In the genomic region with DNA sequence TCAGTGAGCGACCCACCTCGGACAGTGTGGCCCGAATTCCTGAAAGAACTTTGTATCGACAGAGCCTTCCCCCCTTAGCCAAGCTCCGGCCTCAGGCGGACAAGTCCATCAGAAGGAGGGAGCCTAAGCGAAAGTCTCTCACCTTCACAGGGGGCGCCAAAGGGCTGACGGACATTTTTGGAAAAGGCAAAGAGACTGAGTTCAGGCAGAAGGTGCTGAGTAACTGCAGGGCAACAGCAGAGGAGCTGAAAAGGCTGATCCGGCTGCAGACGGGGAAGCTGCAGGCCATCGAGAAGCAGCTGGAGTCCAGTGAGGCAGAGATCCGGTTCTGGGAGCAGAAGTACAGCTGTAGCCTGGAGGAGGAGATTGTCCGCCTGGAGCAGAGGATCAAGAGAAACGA, we compare ENCODE assay signal across 12 mouse cellular contexts. TPM values are rescaled to one million over a fixed set of nuclear protein-coding genes. Genes with fewer than 3 reads are reported as not detected.
A peak's percentile ranks its signal among the peaks of the same experiment; 100 is the strongest.
DNase-seq lines count a peak whose midpoint lies in the region; ATAC-seq and TF ChIP-seq lines count a peak whose summit lies in the region.
"Had no signal": no experiment of that assay in that cellular context is flagged by ENCODE, and none has a peak within 500 bp of the region (broad histone marks: within the 10 kb centered on the region; RNA-seq: fewer than 3 reads in every experiment).

No protein-coding gene starts in this region.

- no peak for DNase-seq in hindbrain, embryonic 10.5 days (ENCODE audit: low spot score)
- DNase-seq in embryo, embryonic 10 days (ENCODE audit: low spot score), result peak; percentile 68
- no peak for DNase-seq in liver, postnatal 0 days
- DNase-seq in thymus, postnatal 25 days, result no peak
- no peak for DNase-seq in adrenal gland, adult 8-10 months
- DNase-seq: cerebellum, adult 9-11 months; right cerebral cortex, postnatal 4 days had no signal

- H3K4me2 ChIP-seq in hindbrain, embryonic 16.5 days (ENCODE audit: low read length), result no peak overlapping the region
- no peak overlapping the region for H3K4me2 ChIP-seq in midbrain, embryonic 12.5 days (replicated peaks)
- H3K4me2 ChIP-seq in midbrain, embryonic 13.5 days (replicated peaks), result no peak overlapping the region
- H3K4me2 ChIP-seq in liver, postnatal 0 days (ENCODE audit: low read depth, low read length), result no peak overlapping the region

- 0 out of 2 replicates have a peak overlapping the region, but pooled peaks have one; percentile 56 for H3K27ac ChIP-seq in hindbrain, embryonic 10.5 days
- H3K27ac ChIP-seq in hindbrain, embryonic 16.5 days (ENCODE audit: low read depth, low read length), result no peak overlapping the region
- H3K27ac ChIP-seq in midbrain, embryonic 12.5 days (replicated peaks), result no peak overlapping the region
- H3K27ac ChIP-seq in midbrain, embryonic 13.5 days, result no peak overlapping the region
- no peak overlapping the region for H3K27ac ChIP-seq in liver, postnatal 0 days (ENCODE audit: low read depth)

- TF ChIP-seq CTCF in liver, postnatal 0 days (IDR thresholded peaks at IDR 0.05; ENCODE audit: low read depth), result peak; percentile 24

- H3K4me1 ChIP-seq in hindbrain, embryonic 10.5 days (replicated peaks), result peaks cover 8% of the 10 kb centered on the region; the same call in 1 of the 2 replicates
- H3K4me1 ChIP-seq in hindbrain, embryonic 16.5 days (ENCODE audit: control insufficient read depth, insufficient read depth, low read depth, low read length), result peaks cover 3% of the 10 kb centered on the region; the same call in 1 of the 2 replicates
- H3K4me1 ChIP-seq in midbrain, embryonic 12.5 days, result peaks cover 4% of the 10 kb centered on the region; the same call in 1 of the 2 replicates
- no peaks in the 10 kb centered on the region; the same call in 1 of the 2 replicates for H3K4me1 ChIP-seq in midbrain, embryonic 13.5 days (replicated peaks)
- H3K4me1 ChIP-seq in liver, postnatal 0 days (ENCODE audit: insufficient read depth), result 0 out of 2 replicates have a peak, but pooled peaks cover 3% of the 10 kb centered on the region

- no peak overlapping the region; the same call in 1 of the 2 replicates for H3K4me3 ChIP-seq in hindbrain, embryonic 10.5 days
- H3K4me3 ChIP-seq in hindbrain, embryonic 16.5 days (ENCODE audit: low read length), result no peak overlapping the region
- no peak overlapping the region for H3K4me3 ChIP-seq in midbrain, embryonic 12.5 days
- no peak overlapping the region for H3K4me3 ChIP-seq in midbrain, embryonic 13.5 days (replicated peaks)
- no peak overlapping the region for H3K4me3 ChIP-seq in liver, postnatal 0 days (ENCODE audit: low read depth, low read length)
- H3K4me3 ChIP-seq: myocyte had no signal

- H3K9ac ChIP-seq in hindbrain, embryonic 16.5 days (ENCODE audit: low read depth, low read length), result no peak overlapping the region
- 0 out of 2 replicates have a peak overlapping the region, but pooled peaks have one; percentile 15 for H3K9ac ChIP-seq in midbrain, embryonic 12.5 days (replicated peaks)
- H3K9ac ChIP-seq in midbrain, embryonic 13.5 days (replicated peaks), result no peak overlapping the region; the same call in 1 of the 2 replicates
- no peak overlapping the region for H3K9ac ChIP-seq in liver, postnatal 0 days (replicated peaks)

- H3K9me3 ChIP-seq in hindbrain, embryonic 10.5 days, result no peaks in the 10 kb centered on the region
- no peaks in the 10 kb centered on the region for H3K9me3 ChIP-seq in hindbrain, embryonic 16.5 days (ENCODE audit: control insufficient read depth, low read length)
- no peaks in the 10 kb centered on the region for H3K9me3 ChIP-seq in midbrain, embryonic 12.5 days
- H3K9me3 ChIP-seq in midbrain, embryonic 13.5 days, result no peaks in the 10 kb centered on the region
- H3K9me3 ChIP-seq in liver, postnatal 0 days (ENCODE audit: low read length), result no peaks in the 10 kb centered on the region

- H3K36me3 ChIP-seq in hindbrain, embryonic 10.5 days, result peaks cover 23% of the 10 kb centered on the region
- no peaks in the 10 kb centered on the region for H3K36me3 ChIP-seq in hindbrain, embryonic 16.5 days (ENCODE audit: control insufficient read depth, insufficient read depth, low read length)
- H3K36me3 ChIP-seq in midbrain, embryonic 12.5 days, result no peaks in the 10 kb centered on the region
- 0 out of 2 replicates have a peak, but pooled peaks cover 4% of the 10 kb centered on the region for H3K36me3 ChIP-seq in midbrain, embryonic 13.5 days
- peaks cover 19% of the 10 kb centered on the region for H3K36me3 ChIP-seq in liver, postnatal 0 days (replicated peaks; ENCODE audit: insufficient read depth, low read length)

- ATAC-seq in hindbrain, embryonic 16.5 days, result no peak
- ATAC-seq in midbrain, embryonic 12.5 days (ENCODE audit: low FRiP score, low read depth), result no peak
- ATAC-seq in midbrain, embryonic 13.5 days, result no peak
- no peak for ATAC-seq in liver, postnatal 0 days
- ATAC-seq: inflammation-experienced regulatory T-cells, adult 6 months had no signal

- WGBS in hindbrain, embryonic 10.5 days, result 34% methylated on average over 15 of the region's 15 CpGs
- 37% methylated on average over 15 of the region's 15 CpGs for WGBS in hindbrain, embryonic 16.5 days
- 31% methylated on average over 15 of the region's 15 CpGs for WGBS in midbrain, embryonic 12.5 days
- WGBS in midbrain, embryonic 13.5 days, result 34% methylated on average over 15 of the region's 15 CpGs
- 49% methylated on average over 15 of the region's 15 CpGs for WGBS in liver, postnatal 0 days (ENCODE audit: insufficient replicate concordance)

- TF ChIP-seq EP300 in liver, postnatal 0 days (IDR thresholded peaks at IDR 0.05; ENCODE audit: low read depth), result no peak

- no peaks in the 10 kb centered on the region for H3K27me3 ChIP-seq in hindbrain, embryonic 10.5 days (ENCODE audit: insufficient read depth, poor library complexity, severe bottlenecking)
- H3K27me3 ChIP-seq in hindbrain, embryonic 16.5 days (replicated peaks; ENCODE audit: control insufficient read depth, insufficient read depth, low read length), result no peaks in the 10 kb centered on the region
- no peaks in the 10 kb centered on the region for H3K27me3 ChIP-seq in midbrain, embryonic 12.5 days
- no peaks in the 10 kb centered on the region for H3K27me3 ChIP-seq in midbrain, embryonic 13.5 days
- H3K27me3 ChIP-seq in liver, postnatal 0 days (ENCODE audit: insufficient read depth, low read length), result no peaks in the 10 kb centered on the region

RNA-seq across cellular contexts. Expression of a gene that starts 50.2 kb away (rescaled TPM):
- polyA plus RNA-seq in hindbrain, embryonic 10.5 days (2016; fragmentation: Nextera tagmentation; extraction: Ambion mirVana), result 1.2 TPM in 2 replicates
- 7.8 and 8.1 TPM in 2 replicates for polyA plus RNA-seq in hindbrain, embryonic 16.5 days (2015; fragmentation: Nextera tagmentation; extraction: Ambion mirVana)
- polyA plus RNA-seq in midbrain, embryonic 12.5 days (2016; fragmentation: Nextera tagmentation; extraction: Ambion mirVana), result 1.9 and 2.2 TPM in 2 replicates
- 3.9 TPM in 2 replicates for polyA plus RNA-seq in midbrain, embryonic 13.5 days (2015; fragmentation: Nextera tagmentation; extraction: Ambion mirVana)
- 0.22 and 0.24 TPM in 2 replicates for polyA plus RNA-seq in liver, postnatal 0 days (2015; fragmentation: Nextera tagmentation; extraction: Ambion mirVana)
- 10 to 100 TPM; 21.7 to 62.2 (median 33.0) TPM for total RNA-seq in adrenal gland, adult 8-10 months (2022)
